Mouse (Mus musculus): ENCODE measurements around the gene Dnttip1. TPM values are rescaled to one million over a fixed set of nuclear protein-coding genes. Genes with fewer than 3 reads are reported as not detected.
A peak's percentile ranks its signal among the peaks of the same experiment; 100 is the strongest.
"Not testable (repeated sequence)": the region's sequence is repeated elsewhere in the genome, so short reads cannot be mapped to it uniquely, and the experiment has no call there.

The Dnttip1 gene
- 10 to 100 TPM; 41.2 to 42.0 TPM for total RNA-seq (2021)

- peak; percentile 95 for DNase-seq
These were observed at the start of gene Dnttip1, which contains the start of gene Wfdc3 for GRCm38 (mm10) chr2:164745843-164746479. Gene Dnttip1 (plus strand): TSS chr2:164745983. Gene Wfdc3 (minus strand): TSS chr2:164745931.

DNA sequence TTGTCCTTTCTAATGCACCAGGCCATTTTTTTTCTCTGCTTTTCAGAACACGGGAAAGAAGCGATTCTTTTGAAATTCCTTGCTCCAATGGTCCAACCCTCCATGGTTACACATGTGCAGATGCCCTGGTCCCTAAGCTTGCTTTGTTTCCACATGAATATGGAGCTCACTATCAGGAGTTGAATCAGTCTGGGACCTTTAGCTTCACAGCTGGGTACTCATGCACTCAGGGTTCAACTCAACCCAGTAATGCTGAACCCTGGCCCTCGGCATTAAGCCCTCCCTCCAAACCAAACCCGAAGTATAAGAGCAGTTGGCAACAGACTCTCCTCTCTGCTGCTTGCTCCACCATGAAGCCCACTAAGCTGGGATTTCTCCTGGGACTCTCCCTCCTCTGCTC lies 47.6 kb upstream of the Dnttip1 start, which contains the start of gene Spint4:
Gene Spint4 (plus strand): TSS at position 301 of the 400 bp plus-strand sequence.
- no peak for DNase-seq

DNA sequence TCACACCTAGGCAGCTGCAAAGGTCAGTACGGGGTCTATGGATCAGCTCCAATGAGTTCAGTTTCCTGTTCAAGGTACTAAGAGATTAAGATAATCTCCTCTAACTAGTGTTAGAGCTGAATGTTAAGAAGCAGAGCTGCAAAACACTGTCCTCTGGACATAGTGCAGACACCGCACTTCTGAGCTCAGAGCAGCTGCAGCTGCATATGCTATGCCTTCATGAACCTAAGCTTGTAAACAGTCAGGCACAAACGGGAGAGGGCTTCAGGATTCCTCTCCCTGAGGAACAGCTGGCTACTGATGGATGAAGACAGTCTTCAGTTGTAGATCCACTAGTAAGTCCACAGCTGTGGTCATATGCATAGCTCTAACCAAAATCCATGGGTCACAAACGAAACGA lies 44.8 kb upstream of the Dnttip1 start:
- DNase-seq, result no peak

DNA sequence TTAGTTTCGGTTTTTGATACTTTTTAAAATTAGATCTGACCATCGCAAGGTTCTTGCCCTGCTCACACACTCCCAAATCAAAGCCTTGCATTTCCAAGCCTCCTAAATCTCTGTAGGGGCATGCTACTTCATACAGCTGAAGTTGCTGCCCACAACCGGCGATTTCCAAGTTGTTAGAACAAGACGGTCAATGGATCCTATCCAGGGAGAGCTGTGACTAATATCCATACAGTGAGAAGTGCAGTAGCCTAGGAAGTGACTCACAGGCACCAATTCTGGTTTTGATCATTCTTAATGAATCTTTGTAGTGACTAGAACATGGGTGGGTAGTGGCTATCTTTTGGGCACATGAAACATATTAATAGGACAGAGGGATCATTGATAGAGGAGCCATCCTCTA lies 44.0 kb upstream of the Dnttip1 start:
- DNase-seq, result no peak

DNA sequence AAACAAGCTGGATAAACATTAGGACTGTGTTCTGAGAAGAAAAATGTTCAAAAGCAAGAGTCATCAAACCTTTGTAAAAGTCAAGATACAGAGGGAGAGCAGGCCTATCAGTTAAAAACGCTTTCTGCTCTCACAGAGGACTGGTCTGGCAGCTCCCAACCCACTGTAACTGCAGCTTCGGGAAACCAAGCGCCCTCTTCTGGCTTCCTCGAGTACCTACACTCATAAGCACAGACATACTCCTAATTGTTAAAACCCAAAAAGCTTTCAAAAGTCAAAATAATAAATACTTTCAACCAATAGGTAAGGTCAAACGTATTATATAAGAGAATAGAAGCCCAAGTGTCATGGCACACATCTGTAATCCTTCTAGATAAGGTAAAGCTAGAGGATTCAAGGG lies 41.5 kb upstream of the Dnttip1 start:
- DNase-seq, result no peak

DNA sequence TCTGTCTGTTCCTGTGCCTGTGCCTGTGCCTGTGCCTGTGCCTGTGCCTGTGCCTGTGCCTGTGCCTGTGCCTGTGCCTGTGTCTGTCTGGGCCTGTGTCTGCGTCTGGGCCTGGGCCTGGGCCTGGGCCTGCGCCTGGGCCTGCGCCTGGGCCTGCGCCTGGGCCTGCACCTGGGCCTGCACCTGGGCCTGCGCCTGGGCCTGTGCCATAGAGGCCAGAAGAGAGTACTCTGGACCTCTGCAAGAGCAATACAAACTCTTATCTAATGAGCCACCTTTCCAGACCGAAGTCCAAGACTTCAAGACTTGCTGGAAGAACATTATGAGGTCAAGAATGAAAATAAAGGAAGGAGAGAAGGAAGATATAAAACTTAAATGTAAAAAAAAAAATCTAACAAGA lies 40.5 kb upstream of the Dnttip1 start:
- no peak for DNase-seq

- DNase-seq, result no peak
These were observed 39.8 kb upstream of the Dnttip1 start for GRCm38 (mm10) chr2:164705991-164706390.

DNA sequence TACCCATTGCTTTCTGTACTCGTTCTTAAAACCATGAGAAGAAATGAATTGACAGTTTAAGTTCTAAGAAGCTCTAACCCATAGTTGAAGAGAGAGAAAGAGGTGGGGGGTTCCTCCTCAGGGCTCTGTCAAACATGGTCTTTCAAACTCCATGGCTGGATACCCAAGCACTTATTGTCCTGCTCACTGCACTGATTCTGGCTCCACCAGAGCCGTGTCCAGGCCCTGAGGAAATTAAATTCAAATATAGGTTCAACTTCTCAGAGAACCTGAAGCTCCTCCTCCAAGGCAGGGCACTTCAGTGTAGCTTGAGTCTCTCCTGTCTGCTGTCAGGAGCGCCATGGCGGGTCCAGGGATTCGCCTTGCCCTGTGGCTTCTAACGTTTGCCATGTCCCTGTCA lies 30.8 kb upstream of the Dnttip1 start, which contains the start of gene Spint5:
Gene Spint5 (plus strand): TSS at position 301 of the 400 bp plus-strand sequence.
- DNase-seq, result no peak

- DNase-seq, result not testable (repeated sequence)
These were observed 29.5 kb upstream of the Dnttip1 start for GRCm38 (mm10) chr2:164716194-164716786.

DNA sequence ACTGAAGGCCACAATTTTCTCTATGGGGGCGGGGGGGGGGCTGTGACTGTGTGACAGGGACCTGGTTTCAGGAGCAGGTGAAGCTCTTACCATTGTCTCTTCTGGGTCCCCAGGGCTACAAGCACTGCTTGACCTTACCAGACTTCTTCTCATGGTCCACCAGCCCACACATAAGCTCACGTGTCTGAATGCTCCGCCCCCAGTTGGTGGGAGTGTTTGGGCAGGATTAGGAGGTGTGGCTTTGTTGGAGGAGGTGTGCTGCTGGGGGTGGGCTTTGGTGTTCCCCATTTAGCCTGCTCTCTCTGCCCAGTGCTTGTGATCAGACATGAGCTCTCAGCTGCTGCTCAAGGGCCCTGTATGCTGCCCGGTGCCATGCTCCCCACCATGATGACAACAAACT lies 22.5 kb upstream of the Dnttip1 start:
- no peak for DNase-seq

- DNase-seq, result peak; percentile 79
These were observed 19.7 kb upstream of the Dnttip1 start for GRCm38 (mm10) chr2:164725895-164726619.

GRCm38 (mm10) chr2:164731719-164732118 lies 14.1 kb upstream of the Dnttip1 start:
- no peak for DNase-seq

DNA sequence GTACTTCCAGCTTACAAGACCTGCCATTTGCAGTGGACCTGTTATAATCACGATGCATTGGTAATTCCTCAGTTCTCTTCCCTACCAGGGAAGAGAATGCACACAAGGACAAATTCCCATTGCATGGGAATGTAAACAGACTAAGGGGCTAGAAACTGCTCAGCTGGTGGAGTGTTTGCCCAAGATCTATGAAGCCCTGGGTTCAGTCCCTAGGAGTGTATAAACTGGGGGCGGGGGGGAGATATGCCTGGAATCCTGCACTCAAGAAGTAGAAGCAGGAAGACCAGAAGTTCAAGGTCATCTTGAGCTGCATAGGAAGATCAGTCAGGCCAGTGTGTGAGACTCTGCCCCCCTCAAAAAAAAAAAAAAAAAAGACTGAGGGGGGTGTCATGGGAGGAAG lies 12.5 kb upstream of the Dnttip1 start:
- DNase-seq, result no peak

DNA sequence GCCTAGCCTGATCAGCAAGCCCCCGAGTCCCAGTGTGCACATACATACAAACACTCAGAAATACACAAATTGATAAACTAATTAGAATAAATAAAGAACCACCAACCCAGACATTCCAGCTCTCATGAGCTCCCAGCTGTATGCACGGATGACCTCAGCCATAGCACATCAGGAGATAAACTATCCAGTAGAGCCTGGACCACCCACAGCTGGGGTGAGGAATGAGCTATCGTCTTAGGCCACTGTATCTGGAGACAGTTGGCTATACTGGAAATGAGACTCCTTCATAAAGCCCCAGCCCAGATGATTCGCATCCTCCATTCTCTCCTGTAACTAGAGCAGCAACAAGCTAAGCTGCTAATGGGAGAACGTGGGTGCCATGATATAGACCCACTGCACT lies 10.9 kb upstream of the Dnttip1 start:
- no peak for DNase-seq

DNA sequence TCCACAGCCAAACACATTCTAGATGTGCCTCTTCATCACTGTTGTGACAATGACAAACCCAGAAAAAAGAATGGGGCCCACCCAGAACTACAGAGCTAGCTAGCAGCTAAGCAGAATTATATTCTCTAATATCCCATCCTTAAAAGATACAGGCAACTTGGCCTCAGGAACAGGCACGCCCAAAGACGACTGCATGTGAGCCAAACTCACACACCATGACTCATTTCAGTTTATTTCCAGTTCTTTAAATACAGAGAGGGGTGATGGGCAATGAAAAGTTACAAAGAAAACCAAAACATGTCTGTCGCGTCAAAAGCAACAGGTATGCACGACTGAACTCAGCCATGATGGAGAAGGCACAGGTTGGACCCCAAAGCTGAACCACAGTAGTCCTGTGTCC lies 10.3 kb upstream of the Dnttip1 start:
- DNase-seq, result no peak

DNA sequence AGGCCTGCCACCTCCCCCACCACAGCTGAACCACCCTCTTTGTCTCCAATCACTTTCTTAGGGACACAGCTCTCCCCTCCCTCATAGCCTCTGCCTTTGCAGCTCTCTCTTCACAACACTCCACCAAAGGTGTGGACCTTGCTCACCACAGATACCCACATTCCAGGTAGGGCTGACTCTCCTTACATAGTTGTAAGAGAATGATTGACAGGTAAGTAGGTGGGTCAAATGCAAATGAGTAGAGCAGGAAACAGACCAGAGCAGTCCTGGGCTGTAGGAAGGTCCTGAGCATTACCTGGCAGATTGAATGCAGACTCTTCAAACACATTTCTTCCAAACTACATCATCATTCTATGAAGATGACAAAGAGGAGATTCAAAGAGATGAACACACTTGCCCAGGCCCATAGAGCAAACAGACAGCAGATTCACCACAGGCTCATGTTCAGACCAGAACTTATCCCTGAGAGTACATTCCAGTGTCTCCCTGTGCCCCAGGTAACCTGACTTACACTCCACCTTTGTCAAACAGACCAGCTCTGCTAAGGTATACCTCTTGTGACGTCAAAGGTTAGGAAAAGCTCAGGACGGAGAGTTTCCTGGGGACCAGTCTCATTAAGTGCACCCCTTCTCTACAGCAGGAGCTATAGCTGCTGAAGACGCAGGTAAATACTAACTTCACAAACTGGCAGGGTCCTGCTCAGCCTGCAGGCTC lies 8.2 kb upstream of the Dnttip1 start:
- no peak for DNase-seq

GRCm38 (mm10) chr2:164739876-164740275 lies 5.9 kb upstream of the Dnttip1 start:
- DNase-seq, result no peak

- no peak for DNase-seq
These were observed 796 bp upstream of the Dnttip1 start for GRCm38 (mm10) chr2:164744987-164745386.

- DNase-seq, result no peak
These were observed 910 bp downstream of the Dnttip1 start for GRCm38 (mm10) chr2:164746693-164747092.

- DNase-seq, result no peak
These were observed 2.4 kb downstream of the Dnttip1 start for GRCm38 (mm10) chr2:164748191-164748590.

- no peak for DNase-seq
These were observed 3.2 kb downstream of the Dnttip1 start for GRCm38 (mm10) chr2:164748991-164749390.

DNA sequence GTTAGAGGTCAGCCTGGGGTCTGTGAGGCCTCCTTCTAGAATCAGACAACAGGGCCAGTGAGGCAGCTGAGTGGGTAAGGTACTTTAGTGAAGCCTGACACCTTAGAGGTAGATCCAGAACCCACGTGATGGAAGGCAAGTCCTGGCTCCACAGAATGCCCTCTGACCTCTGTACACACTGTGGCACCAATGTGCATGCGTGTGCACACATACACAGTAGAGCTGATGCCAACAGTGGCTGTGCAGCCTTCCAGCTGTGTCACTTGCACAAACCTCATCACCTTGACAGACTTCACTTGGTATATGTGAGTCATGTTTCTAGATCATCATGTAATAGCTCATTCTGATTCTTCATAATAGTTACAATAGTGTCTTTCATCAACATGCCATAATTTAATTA lies 6.7 kb downstream of the Dnttip1 start:
- no peak for DNase-seq

GRCm38 (mm10) chr2:164754105-164754504 lies 8.3 kb downstream of the Dnttip1 start:
- no peak for DNase-seq
